Mouse (Mus musculus) midbrain, postnatal 0 days (tissue): ENCODE data around the gene Gpr4. TPM values are rescaled to one million over a fixed set of nuclear protein-coding genes. Genes with fewer than 3 reads are reported as not detected.
A peak's percentile ranks its signal among the peaks of the same experiment; 100 is the strongest.

Source experiments
- ATAC-seq: fragments of 200-750 bp; cut with Nextera tagmentation; 2 replicates; pipeline ENCODE4 v1.8.0; 2017; ENCODE audit warnings: moderate number of reproducible peaks, mild to moderate bottlenecking, moderate TSS enrichment, moderate library complexity; ENCODE audit not compliant: low FRiP score
- DNase-seq: peaks from one replicate; pipeline ENCODE4 v3.0.0-alpha.2; 2015; ENCODE audit warnings: low spot score
- H3K27ac ChIP-seq: fragments of 300-500 bp; sonication (generic); 2 replicates; pipeline ENCODE4 v1.5.1; 2014; ENCODE audit warnings: low read depth, mild to moderate bottlenecking, low read length, mixed read lengths
- H3K27me3 ChIP-seq: fragments of 300-500 bp; sonication (generic); 2 replicates; pipeline ENCODE4 v1.6.1; 2014; ENCODE audit warnings: low read length, control low read depth, mixed read lengths; ENCODE audit not compliant: insufficient read depth
- H3K36me3 ChIP-seq: fragments of 300-500 bp; sonication (generic); 2 replicates; pipeline ENCODE4 v1.6.1; 2014; ENCODE audit warnings: low read length, control low read depth, mixed read lengths; ENCODE audit not compliant: insufficient read depth
- H3K4me1 ChIP-seq: fragments of 300-500 bp; sonication (generic); 2 replicates; pipeline ENCODE4 v1.6.1; 2014; ENCODE audit warnings: mild to moderate bottlenecking, control low read depth, antibody characterized with exemption, low read length, mixed read lengths; ENCODE audit not compliant: insufficient read depth
- H3K4me2 ChIP-seq: fragments of 300-500 bp; sonication (generic); 2 replicates; pipeline ENCODE4 v1.6.1; 2014; ENCODE audit warnings: low read depth, mild to moderate bottlenecking, low read length, mixed read lengths; ENCODE audit not compliant: poor library complexity, severe bottlenecking
- H3K4me3 ChIP-seq: fragments of 300-500 bp; sonication (generic); 2 replicates; pipeline ENCODE4 v1.5.1; 2014; ENCODE audit warnings: low read depth, mild to moderate bottlenecking, low read length, moderate library complexity
- H3K9ac ChIP-seq: fragments of 300-500 bp; sonication (generic); replicated peaks from 2 replicates; pipeline ENCODE4 v1.6.1; 2014; ENCODE audit warnings: mild to moderate bottlenecking, low read length, moderate library complexity, mixed read lengths; ENCODE audit not compliant: poor library complexity, severe bottlenecking
- H3K9me3 ChIP-seq: fragments of 300-500 bp; sonication (generic); 2 replicates; pipeline ENCODE4 v1.6.1; 2016; ENCODE audit warnings: low read length, control low read depth
- CTCF ChIP-seq: IDR thresholded peaks from 2 replicates; pipeline ENCODE4 v1.5.1; 2016; ENCODE audit warnings: antibody characterized with exemption, mild to moderate bottlenecking
- WGBS: fragments of 180-500 bp; shearing (Covaris S2); extraction: QIAGEN DNeasy Blood & Tissue Kit; methylation state at CpG from one replicate; pipeline ENCODE4 v1.1.7; 2014; 5-methylcytosine and 5-hydroxymethylcytosine counted together
- polyA plus RNA-seq: library from polyadenylated mRNA; unstranded; fragments of >200 nt; fragmentation: Nextera tagmentation; extraction: Ambion mirVana; gene quantifications from 2 replicates; pipeline ENCODE4 v1.2.1, GENCODE M21; 2015
- total RNA-seq: library from RNA; depleted of rRNA; stranded (reverse); fragments of >200 nt; gene quantifications from 2 replicates; pipeline ENCODE4 v1.2.3, GENCODE M21; 2014

The Gpr4 gene
- total and polyA plus RNA-seq, 2 experiments from 2014 or later, result 4.7 to 6.2 TPM

GRCm38 (mm10) chr7:19209494-19209893 is 2.8 kb upstream of the Gpr4 start:
- no peak for TF ChIP-seq CTCF
- Histone ChIP-seq H3K4me3 (no peak overlapping the region), H3K27ac (no peak overlapping the region), H3K9ac (no peak overlapping the region), H3K27me3 (no peaks in the 10 kb centered on the region), H3K4me1 (no peaks in the 10 kb centered on the region), H3K36me3 (0 out of 2 replicates have a peak, but pooled peaks cover 4% of the 10 kb centered on the region), H3K9me3 (no peaks in the 10 kb centered on the region), H3K4me2 (no peak overlapping the region)
- ATAC-seq (no peak), DNase-seq (no peak)
- WGBS, result 79% methylated on average over 4 of the region's 4 CpGs

GRCm38 (mm10) chr7:19210010-19210409 is 2.3 kb upstream of the Gpr4 start:
- Histone ChIP-seq H3K27ac (no peak overlapping the region), H3K4me3 (no peak overlapping the region), H3K9ac (no peak overlapping the region), H3K4me2 (no peak overlapping the region), H3K4me1 (no peaks in the 10 kb centered on the region), H3K27me3 (no peaks in the 10 kb centered on the region), H3K9me3 (no peaks in the 10 kb centered on the region), H3K36me3 (0 out of 2 replicates have a peak, but pooled peaks cover 4% of the 10 kb centered on the region)
- no peak for ATAC-seq
- WGBS, result 91% methylated on average over 5 of the region's 5 CpGs
- DNase-seq, result no peak
- TF ChIP-seq CTCF, result peak; percentile 54

GRCm38 (mm10) chr7:19211041-19211675 is 1.2 kb upstream of the Gpr4 start:
- 39% methylated on average over 5 of the region's 5 CpGs for WGBS

GRCm38 (mm10) chr7:19213385-19213784 is 1.0 kb downstream of the Gpr4 start:
- Histone ChIP-seq H3K27ac (no peak overlapping the region), H3K36me3 (no peaks in the 10 kb centered on the region), H3K27me3 (no peaks in the 10 kb centered on the region), H3K4me3 (no peak overlapping the region), H3K9me3 (no peaks in the 10 kb centered on the region), H3K4me1 (no peaks in the 10 kb centered on the region), H3K4me2 (no peak overlapping the region), H3K9ac (no peak overlapping the region)
- 81% methylated on average over 2 of the region's 2 CpGs for WGBS
- ATAC-seq (no peak), DNase-seq (no peak)
- no peak for TF ChIP-seq CTCF

More at GRCm38 (mm10) chr7:19211041-19211675, 1.2 kb upstream of the Gpr4 start:
- no peaks in the 10 kb centered on the region for H3K27me3 ChIP-seq
- no peak for DNase-seq
- H3K9ac ChIP-seq, result no peak overlapping the region
- no peak overlapping the region for H3K4me3 ChIP-seq
- no peaks in the 10 kb centered on the region for H3K36me3 ChIP-seq
- TF ChIP-seq CTCF, result no peak
- ATAC-seq, result no peak
- H3K4me2 ChIP-seq, result no peak overlapping the region
- no peaks in the 10 kb centered on the region for H3K9me3 ChIP-seq
- no peaks in the 10 kb centered on the region for H3K4me1 ChIP-seq
- H3K27ac ChIP-seq, result no peak overlapping the region

GRCm38 (mm10) chr7:19214369-19214768 is 2.0 kb downstream of the Gpr4 start:
- 69% methylated on average over 7 of the region's 7 CpGs for WGBS
- H3K4me1 ChIP-seq, result no peaks in the 10 kb centered on the region
- ATAC-seq, result no peak
- no peak for TF ChIP-seq CTCF
- no peaks in the 10 kb centered on the region for H3K36me3 ChIP-seq
- no peaks in the 10 kb centered on the region for H3K27me3 ChIP-seq
- no peak for DNase-seq
- H3K27ac ChIP-seq, result no peak overlapping the region
- H3K9me3 ChIP-seq, result no peaks in the 10 kb centered on the region
- H3K9ac ChIP-seq, result 0 out of 2 replicates have a peak overlapping the region, but pooled peaks have one; percentile 8
- no peak overlapping the region for H3K4me2 ChIP-seq
- no peak overlapping the region for H3K4me3 ChIP-seq

- Histone ChIP-seq H3K4me1 (no peaks in the 10 kb centered on the region), H3K9ac (0 out of 2 replicates have a peak overlapping the region, but pooled peaks have one; percentile 8), H3K4me2 (no peak overlapping the region), H3K27me3 (no peaks in the 10 kb centered on the region), H3K36me3 (no peaks in the 10 kb centered on the region), H3K4me3 (no peak overlapping the region), H3K9me3 (no peaks in the 10 kb centered on the region), H3K27ac (no peak overlapping the region)
- DNase-seq (no peak), ATAC-seq (no peak)
- WGBS, result 67% methylated on average over 9 of the region's 9 CpGs
- no peak for TF ChIP-seq CTCF
Observed at GRCm38 (mm10) chr7:19214940-19215339, 2.6 kb downstream of the Gpr4 start.
